Mouse (Mus musculus): ENCODE data around the gene Hypm.

The Hypm gene

DNA sequence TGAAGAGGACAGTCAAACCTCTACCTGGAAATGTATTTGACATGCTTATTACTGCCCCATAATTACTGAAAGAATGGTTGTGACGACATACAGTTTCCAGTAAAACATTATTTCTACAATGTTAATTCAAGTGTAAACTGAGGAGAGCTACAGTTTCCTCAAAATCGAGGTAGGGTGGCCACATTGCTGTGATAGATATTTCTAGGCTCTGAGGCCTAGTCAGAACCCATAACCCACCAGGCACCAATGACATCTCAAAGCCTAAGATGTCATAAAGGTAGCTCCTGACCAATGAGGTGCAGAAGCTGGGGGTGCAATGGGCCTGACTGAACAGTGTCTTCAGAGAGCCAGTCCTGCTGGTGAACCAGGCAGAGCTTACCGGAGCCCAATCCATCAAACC lies at the start of gene Hypm:
Gene Hypm, plus strand, starts transcription at position 301 of the 400 bp plus-strand sequence.
- no peak for DNase-seq (ENCODE audit: extremely low spot score)

DNA sequence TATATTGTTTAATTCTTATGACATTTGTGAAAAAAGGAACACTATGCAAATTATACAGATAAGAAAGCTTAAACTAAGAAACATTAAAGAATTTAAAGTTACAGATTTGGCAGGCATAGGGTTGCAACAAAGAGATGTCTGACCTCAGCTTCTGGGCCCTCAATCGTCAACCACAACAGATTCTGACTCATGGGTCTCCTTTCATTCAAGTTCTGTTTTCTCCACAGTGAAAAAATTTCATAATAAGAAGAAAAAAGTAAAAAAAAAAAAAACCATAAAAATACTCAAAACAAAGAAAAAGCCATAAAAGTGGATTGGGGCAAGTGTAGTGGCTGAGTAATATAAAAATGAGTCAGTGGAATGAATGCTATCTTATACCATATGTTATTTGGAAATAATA lies 36.6 kb upstream of the Hypm start:
- no peak for DNase-seq (ENCODE audit: extremely low spot score)

DNA sequence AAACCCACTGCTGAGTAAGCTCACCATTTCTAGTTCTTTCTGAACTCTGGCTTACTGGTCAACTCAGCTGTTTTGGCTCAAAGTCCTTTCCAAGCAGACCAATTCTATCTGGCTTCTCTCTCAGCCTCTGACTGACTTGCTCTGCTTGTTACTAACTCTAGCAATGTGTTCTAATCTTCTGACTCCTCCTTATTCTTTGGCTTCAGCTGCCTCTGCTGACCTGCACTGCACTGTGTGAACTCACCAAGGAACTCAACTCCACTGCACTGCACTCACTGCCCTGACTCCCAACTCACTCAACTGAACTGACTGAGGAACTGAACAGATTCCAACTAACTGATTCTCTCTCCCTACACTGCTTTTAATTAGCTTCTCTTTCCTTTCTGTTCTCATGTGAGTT lies 34.3 kb upstream of the Hypm start:
- DNase-seq (ENCODE audit: extremely low spot score), result no peak

DNA sequence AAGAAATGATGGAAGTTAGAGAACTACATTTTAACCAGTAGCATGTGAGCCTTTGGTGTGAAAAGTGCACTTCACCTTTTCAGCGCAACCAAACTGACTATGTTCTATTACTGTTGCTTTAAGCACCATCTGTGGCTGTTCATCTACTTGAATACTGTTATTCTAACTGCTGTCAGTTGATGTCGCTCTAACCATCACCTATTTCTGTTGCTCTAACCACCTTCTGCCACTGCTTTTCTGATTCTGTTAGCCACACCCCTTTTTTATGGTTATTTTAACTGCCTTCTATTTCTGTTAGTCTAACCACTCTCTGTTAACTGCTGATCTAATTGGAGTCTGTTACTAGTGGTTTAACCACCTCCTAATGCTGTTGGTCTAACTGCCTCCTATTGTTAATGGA lies 11.9 kb upstream of the Hypm start:
- DNase-seq (ENCODE audit: extremely low spot score), result no peak

DNA sequence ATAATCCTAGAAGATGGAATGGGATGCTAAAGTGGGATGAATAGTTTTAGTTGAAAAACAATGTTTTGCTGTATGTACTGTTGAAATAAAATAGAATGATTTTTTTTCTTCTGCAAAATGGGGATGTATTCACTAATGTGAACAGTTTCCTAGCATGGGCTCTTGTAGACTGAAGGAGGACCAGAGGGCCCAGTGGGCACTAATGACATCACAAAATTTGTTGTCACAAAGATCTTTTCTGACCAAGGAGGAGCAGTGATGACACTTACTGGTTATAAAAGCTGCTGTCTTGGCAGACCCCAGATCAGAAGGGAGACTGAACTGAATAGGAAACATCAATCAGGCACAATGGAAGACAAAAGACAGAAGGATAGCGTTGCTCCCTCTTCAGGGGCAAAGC lies 2.7 kb downstream of the Hypm start, which contains the start of gene H2al3:
Gene H2al3, plus strand, starts transcription at position 301 of the 400 bp plus-strand sequence.
- DNase-seq (ENCODE audit: extremely low spot score), result no peak

DNA sequence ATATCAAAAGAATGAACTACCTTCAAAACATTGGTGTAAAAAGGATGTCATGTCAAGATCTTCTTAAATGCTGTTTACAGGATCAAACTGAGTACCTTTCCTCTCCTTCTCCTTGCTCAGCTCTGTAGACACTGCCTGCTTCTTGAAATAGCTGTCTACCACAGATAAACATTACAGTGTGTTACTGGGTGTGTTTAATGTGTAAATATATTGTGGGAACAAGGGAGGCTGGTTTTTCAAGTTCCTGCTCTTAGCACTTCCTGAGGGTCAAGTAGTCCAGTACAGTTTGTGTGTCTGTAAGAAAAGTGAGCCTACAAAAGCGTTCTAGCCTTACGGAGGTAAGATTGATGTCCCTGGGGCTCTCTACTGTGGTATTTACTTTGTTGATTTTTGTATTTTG lies 15.1 kb downstream of the Hypm start:
- no peak for DNase-seq (ENCODE audit: extremely low spot score)

DNA sequence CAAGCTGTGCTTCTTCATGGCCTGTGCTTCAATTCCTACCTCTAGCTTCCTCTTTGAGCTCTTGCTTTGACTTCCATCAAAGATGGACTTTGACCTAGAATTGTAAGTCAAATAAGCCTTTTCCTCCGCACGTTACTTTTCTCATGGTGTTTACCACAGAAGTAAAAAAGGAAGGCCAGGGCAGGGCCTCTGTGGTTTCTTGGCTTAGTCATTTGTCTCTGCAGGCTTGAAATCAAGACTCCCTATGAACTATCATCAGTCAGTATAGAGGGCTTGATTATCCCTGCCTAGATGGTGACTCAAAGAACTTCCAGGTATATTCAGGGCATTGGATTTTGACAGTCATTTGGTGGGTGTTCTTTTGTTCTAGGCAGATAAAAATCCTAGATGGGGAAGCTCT lies 28.8 kb downstream of the Hypm start:
- no peak for DNase-seq (ENCODE audit: extremely low spot score)

DNA sequence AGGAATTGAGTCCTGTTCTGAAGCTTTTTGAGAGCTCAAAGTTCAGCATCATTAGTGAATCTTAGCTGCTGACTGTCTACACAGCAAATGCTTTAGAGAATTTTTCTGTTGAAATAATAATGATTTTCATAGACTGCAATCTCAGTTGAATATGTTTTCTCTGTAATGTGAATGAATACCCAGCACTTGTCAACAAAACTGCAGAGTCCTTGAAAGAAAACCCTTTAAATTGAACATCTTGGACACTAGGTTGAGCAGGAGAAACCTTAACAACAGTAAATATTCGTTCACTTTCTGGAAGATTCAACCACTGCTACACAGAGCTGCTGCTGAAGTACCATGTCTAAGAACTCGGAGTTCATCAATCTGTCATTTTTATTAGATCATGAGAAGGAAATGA lies 38.6 kb downstream of the Hypm start, which contains the start of gene Sytl5:
Gene Sytl5, plus strand, starts transcription at position 301 of the 400 bp plus-strand sequence.
- no peak for DNase-seq (ENCODE audit: extremely low spot score)

Measured in embryo, embryonic 9.5 days (tissue).